Comparison of ENCODE assay signal across 13 mouse cellular contexts in the genomic region with DNA sequence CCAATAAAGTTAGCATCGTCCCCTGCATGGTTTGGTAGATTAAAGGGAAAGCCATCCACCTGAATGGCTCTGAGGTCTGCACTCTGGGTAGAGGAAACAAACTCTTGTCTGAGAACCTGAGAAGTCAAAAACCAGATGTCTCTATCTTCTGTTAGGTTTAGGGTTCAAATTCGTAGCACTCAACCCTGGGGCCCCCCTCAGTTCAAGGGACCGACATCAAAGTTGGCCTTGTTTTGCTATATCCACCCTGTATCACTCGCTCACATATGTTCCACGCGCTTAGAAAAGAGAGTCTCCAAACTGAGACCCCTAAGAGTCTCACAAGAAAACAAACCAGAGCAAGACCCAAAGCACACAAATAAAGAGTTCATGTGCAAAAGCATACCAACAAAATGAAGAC. TPM values are rescaled to one million over a fixed set of nuclear protein-coding genes. Genes with fewer than 3 reads are reported as not detected.
"Had no signal": no experiment of that assay in that cellular context is flagged by ENCODE, and none has a peak within 500 bp of the region (broad histone marks: within the 10 kb centered on the region; RNA-seq: fewer than 3 reads in every experiment).

No protein-coding gene starts in this region.

- H3K27me3 ChIP-seq: intestine, embryonic 15.5 days; kidney, embryonic 15.5 days; limb, embryonic 13.5 days; midbrain, embryonic 15.5 days; neural tube, embryonic 13.5 days had no signal

- H3K36me3 ChIP-seq: intestine, embryonic 15.5 days; kidney, embryonic 15.5 days; limb, embryonic 13.5 days; midbrain, embryonic 15.5 days; neural tube, embryonic 13.5 days had no signal

- DNase-seq: kidney, adult 18-20 months; kidney, postnatal 14 days; left cerebral cortex, postnatal 4 days; lung, adult 18-20 months; right cerebral cortex, postnatal 14 days had no signal

- H3K27ac ChIP-seq: intestine, embryonic 15.5 days; kidney, embryonic 15.5 days; limb, embryonic 13.5 days; liver, embryonic 14.5 days; midbrain, embryonic 15.5 days; neural tube, embryonic 13.5 days; stomach, postnatal 0 days had no signal

- H3K4me1 ChIP-seq: intestine, embryonic 15.5 days; kidney, embryonic 15.5 days; limb, embryonic 13.5 days; midbrain, embryonic 15.5 days; neural tube, embryonic 13.5 days had no signal

- H3K4me3 ChIP-seq: intestine, embryonic 15.5 days; kidney, embryonic 15.5 days; limb, embryonic 13.5 days; midbrain, embryonic 15.5 days; neural tube, embryonic 13.5 days had no signal

RNA-seq across cellular contexts. Expression of gene Slamf6, which starts 44.4 kb away (rescaled TPM):
- total RNA-seq: layer of hippocampus, postnatal 14 days; left cerebral cortex, postnatal 4 days had no signal
- polyA plus RNA-seq: midbrain, embryonic 15.5 days had no signal
